Mouse (Mus musculus): Measurements from ENCODE around the gene Mms22l.
"Not testable (repeated sequence)": the region's sequence is repeated elsewhere in the genome, so short reads cannot be mapped to it uniquely, and the experiment has no call there.

Gene Mms22l

GRCm38 (mm10) chr4:24620005-24620404 lies 123.8 kb downstream of the Mms22l start:
- ATAC-seq (ENCODE audit: insufficient number of reproducible peaks, low FRiP score, low TSS enrichment): no peak

GRCm38 (mm10) chr4:24620440-24620839 lies 124.2 kb downstream of the Mms22l start:
- no peak for ATAC-seq (ENCODE audit: insufficient number of reproducible peaks, low FRiP score, low TSS enrichment)

- ATAC-seq (ENCODE audit: insufficient number of reproducible peaks, low FRiP score, low TSS enrichment): peak; percentile 77
These were observed 125.4 kb downstream of the Mms22l start for GRCm38 (mm10) chr4:24621422-24622187.

GRCm38 (mm10) chr4:24625951-24626584 lies 129.8 kb downstream of the Mms22l start:
- no peak for ATAC-seq (ENCODE audit: insufficient number of reproducible peaks, low FRiP score, low TSS enrichment)

- ATAC-seq (ENCODE audit: insufficient number of reproducible peaks, low FRiP score, low TSS enrichment): no peak
These were observed 130.4 kb downstream of the Mms22l start for GRCm38 (mm10) chr4:24626686-24627085.

- ATAC-seq (ENCODE audit: insufficient number of reproducible peaks, low FRiP score, low TSS enrichment): no peak
These were observed 131.6 kb downstream of the Mms22l start for GRCm38 (mm10) chr4:24627871-24628270.

GRCm38 (mm10) chr4:24630430-24630829 lies 134.2 kb downstream of the Mms22l start:
- no peak for ATAC-seq (ENCODE audit: insufficient number of reproducible peaks, low FRiP score, low TSS enrichment)

GRCm38 (mm10) chr4:24631177-24631911 lies 135.1 kb downstream of the Mms22l start:
- ATAC-seq (ENCODE audit: insufficient number of reproducible peaks, low FRiP score, low TSS enrichment): peak; percentile 90

- ATAC-seq (ENCODE audit: insufficient number of reproducible peaks, low FRiP score, low TSS enrichment): no peak
These were observed 146.1 kb downstream of the Mms22l start for GRCm38 (mm10) chr4:24642306-24642705.

- not testable (repeated sequence) for ATAC-seq (ENCODE audit: insufficient number of reproducible peaks, low FRiP score, low TSS enrichment)
These were observed 148.5 kb downstream of the Mms22l start for GRCm38 (mm10) chr4:24644735-24645134.
